Mouse (Mus musculus) CD4-positive helper T cell, adult 2 months (primary cell): Measurements from ENCODE around the gene Cyp4f17.
"Not testable (repeated sequence)": the region's sequence is repeated elsewhere in the genome, so short reads cannot be mapped to it uniquely, and the experiment has no call there.

Experiments used
- DNase-seq: peaks from one replicate; pipeline ENCODE4 v3.0.0-alpha.2; 2012; ENCODE audit warnings: low read depth, missing footprints, low spot score

Cyp4f17 gene

DNA sequence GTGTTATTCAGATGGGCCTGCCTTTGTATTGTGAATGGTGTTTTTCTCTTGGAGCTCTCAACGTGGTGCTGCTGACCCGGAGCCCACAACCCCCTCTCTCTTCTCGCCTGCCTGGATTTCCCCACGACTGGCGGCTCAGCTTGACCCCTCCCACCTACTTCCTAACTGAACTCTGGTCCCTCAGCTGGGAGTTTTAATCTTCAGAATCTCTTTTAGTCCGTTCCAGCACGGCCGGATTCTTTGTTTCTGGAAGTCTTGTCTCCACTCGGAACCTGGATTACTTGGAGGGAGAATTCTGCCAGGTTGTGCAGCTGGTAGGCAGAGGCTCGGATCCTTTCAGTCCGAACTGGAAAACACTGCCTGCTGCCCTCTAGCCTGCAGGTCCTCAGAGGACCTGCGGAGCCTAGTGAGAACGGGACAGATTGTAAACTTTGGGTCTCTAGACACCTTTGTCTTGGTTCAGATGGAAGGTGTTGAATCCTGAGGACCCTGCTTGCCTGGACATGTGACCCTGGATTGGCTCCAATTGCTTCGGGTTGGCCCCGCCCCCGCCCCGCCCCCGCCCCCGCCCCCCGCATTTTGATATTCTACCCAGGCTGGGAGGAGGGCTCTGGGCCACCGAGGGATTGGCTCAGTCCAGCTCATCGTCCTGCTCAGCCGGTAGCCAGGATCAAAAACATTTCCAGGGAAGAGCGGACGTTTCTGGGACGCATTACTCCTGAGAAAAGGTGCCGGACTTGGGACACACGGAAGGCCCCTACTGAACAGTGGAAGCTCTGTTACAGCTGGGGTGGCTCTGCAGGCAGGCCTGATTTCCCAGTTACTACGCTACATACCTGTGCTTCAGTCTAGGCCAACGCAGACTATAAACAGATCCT is at the start of gene Cyp4f17:
Cyp4f17 (plus strand) TSS at position 200 of the 878 bp plus-strand sequence.
- no peak for DNase-seq

DNA sequence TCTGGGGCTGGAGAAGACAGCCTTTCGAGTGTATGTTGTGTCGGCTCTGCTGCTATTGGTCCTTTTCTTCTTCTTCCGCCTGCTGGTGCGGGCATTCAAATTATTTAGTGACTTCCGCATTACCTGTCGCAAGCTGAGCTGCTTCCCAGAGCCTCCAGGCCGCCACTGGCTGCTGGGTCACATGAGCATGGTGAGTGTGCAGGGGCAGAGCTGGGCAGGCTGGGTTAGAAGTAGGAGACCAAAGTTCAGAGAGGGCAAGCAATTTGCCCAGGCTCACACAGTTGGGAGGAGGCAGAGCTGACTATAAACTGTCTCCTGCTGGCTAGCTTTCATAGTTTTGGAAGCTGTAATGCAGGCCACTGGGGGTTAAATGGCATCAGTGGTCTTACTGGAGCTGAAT is 37.4 kb upstream of the Cyp4f17 start:
- no peak for DNase-seq

DNA sequence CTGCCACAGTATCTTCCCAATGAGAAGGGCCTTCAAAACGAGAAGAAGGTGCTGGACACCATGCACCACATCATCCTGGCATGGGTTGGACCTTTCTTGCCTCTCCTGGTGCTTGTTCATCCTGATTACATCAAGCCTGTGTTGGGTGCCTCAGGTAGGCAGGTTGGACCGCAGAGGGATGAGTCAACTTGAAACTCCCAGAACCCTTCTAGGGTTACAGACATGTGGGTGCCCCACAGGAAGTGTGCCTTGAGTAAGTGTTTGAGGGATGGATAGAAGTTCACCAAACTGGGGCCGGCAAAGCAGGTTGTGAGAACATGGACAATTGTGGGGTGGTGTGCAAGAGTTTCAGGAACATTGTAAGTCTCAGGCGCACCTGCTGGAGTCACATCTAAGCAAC is 35.1 kb upstream of the Cyp4f17 start:
- peak; percentile 80 for DNase-seq

DNA sequence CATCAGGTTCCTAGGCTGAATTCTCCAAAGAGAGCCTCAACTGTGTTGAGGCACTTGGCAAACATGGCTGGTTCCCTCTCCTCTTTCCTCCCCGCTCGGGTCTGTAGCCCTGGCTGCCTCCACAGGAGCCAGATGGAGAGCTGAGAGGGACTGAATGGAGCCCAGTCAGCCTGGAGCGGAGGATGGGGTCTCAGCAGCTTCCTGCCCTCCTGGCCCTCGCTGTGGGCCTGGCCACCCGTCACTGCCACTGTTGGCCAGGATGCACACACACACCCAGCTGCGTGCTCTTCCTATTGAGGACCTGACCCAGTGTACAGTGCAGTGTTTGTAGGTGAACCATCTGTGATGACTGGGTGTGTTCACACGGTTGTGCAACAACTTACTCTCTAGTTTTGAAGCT is 33.7 kb upstream of the Cyp4f17 start:
- DNase-seq, result no peak

DNA sequence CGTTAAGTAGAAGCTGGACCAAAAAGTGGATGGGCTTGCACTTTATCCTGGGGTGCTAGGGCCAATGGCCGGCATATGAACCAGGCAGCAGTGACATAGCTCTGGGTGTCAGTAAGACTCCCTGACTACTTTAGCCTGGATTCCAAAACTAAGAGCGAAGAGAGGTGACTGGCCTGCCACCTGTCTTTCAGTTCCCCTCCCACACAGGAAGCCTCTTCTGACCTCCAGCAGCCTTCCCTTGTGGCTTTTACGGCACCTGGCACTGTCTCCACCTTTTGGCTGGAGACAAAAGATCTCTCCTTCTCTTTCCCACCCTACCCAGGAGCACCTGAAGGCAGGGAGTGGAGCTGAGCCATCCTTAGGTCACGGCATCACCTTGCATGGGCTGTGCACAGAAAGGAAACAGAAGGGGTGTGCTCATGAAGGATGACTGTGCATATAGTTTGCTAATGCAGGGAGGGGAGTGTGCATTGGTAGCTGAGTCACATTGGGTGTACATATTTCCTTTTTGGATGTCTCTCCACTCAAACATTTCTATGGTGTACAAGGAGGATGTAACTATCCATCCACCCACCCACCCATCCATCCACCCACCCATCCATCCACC is 30.8 kb upstream of the Cyp4f17 start:
- no peak for DNase-seq

DNA sequence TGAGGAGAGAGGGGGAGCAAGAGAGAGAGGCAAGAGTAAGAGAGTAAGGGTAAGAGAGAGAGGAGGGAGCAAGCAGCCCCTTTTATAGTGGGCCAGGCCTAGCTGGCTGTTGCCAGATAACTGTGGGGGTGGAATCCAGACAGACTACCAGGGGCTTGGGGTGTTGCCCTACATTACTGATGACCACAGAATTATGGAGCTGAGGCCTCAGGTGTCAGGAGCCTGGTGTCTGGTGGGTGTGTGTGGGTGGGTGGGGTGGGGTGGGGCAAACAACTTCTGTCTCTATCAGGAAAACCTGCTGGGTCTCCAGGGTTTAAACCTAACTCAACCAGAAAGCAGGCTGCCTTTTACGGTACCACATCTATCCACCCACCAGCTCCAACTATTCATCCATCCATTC is 28.6 kb upstream of the Cyp4f17 start:
- no peak for DNase-seq

DNA sequence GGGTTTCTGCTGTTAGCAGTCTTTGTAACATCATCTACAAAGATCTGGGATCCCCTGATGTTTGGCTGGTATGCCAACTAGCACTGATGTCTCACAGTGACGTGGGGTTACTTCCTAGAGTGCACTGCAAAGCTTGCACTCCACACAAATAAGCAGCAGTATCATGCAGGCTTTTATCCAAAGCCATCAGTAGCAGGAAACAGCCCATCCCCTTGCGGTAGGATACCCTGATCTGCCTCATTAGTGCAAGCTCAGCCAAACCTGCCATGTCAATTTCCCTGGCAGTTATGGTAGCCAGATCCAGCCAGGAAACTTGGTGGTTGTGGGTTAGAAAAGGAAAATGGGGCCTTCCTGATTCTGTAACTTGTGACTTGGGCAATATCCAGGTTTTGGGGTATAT is 27.1 kb upstream of the Cyp4f17 start:
- DNase-seq, result no peak

DNA sequence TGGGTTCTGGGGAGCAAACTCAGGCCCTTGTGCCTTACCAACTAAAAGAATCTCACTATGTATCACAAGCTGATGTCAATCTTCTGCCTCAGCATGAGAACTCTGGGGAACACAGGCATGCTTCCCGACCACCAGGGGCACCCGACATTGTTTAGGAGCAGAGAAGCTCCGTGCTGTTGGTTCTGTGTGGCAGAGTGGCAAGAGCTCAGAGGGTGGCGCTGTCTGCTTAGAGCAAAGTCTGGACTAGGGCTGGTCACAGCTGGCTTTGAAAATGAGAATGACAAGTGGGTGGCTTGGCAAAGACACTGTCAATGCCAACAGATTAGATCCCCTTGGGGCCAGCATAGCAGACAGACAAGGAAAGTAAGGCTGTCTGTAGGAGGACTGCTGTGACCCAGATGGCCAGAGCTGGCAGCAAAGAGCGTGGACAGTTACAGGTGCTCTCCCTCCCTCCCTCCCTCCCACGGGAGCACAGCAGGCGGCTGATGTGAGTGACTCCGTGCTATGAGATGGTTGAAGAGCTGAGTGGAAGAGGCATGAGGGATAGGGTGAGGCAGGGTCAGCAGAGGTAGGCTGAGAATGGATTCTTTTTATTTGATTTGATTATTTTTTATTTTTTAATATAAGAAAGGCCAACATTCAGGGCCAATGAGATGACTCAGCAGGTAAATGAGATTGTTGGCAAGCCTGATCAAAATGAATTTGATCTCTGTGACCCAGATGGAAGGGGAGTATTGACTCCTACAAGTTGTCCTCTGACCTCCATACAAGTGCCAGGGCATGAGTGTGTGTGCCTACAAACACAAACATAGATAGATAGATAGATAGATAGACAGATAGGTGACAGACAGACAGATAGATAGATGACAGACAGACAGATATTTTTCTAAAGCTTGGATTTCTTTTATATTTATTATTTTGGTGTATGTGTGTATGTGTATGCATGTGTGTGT is 26.0 kb upstream of the Cyp4f17 start:
- DNase-seq, result no peak

DNA sequence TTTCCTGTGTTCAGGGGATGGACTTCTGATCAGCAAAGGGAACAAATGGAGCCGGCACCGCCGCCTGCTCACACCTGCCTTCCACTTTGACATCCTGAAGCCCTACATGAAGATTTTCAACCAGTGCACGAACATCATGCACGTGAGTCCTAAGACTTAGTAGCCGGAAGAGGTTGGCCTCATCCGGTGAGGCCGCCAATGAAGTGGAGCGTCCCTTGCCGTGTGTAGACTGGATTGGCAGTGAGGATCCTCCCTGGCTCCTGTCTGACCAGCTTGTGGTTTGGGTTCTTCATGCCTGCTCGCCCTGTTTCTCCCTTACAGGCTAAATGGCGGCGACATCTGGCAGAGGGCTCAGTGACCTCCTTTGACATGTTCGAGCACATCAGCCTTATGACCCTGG is 24.1 kb upstream of the Cyp4f17 start:
- no peak for DNase-seq

DNA sequence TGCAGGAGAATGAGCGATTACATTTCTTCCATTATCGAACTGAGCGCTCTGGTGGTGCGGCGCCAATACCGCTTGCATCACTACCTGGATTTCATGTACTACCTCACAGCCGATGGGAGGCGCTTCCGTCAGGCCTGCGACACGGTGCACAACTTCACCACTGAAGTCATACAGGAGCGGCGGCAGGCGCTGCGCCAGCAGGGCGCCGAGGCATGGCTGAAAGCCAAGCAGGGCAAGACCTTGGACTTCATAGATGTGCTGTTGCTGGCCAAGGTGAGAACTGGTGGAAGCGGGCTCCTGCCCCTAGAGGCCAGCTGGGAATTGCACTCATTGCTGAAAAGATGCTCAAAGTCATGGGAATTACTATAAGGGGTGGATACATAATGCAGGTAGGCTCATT is 22.6 kb upstream of the Cyp4f17 start:
- peak; percentile 65 for DNase-seq

DNA sequence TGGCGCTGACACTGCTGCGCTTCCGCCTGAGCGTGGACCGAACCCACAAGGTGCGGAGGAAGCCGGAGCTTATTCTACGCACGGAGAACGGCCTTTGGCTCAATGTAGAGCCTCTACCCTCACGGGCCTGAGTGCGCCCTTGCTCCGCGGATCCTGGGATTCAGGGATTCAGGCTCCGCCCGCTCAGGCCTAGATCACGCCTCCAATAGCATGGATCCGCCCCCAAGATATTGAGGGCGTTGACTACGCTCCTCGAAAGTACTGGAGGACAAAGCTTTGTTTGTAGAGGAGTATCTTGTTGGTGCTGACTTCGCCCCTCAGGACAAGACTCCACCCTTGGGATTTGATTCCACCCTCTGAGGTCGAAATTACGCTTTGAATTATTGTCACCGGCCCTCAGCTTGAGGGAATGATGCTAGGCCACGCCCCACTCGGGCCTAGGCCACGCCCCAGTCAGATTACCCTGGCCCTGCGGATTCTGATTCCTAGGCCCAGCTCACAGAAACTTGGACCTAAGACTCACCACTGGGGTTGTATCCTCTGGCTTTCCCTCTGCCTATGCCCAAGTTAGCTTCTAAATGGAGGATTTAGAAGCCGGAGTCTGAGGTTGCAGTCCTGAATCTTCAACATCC is 13.4 kb upstream of the Cyp4f17 start:
- DNase-seq, result peak; percentile 33

DNA sequence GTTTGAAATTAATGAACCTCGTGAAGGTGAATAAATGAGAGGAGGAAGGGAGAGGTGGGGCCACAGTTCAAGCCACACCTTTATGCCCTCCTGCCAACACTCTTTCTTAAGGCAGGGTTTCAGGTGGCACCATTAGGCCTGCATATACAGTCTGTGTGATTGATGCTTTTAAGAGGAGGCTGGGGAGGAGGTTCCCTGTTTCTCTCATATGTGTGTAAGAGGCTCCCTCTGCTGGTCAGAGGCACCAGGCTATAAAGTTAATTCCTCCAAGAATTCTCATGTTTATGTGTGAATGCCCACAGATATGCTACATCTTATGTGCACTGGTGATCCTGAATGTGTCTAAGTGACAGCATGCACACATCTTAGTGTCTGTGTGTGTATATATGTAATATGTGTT is 11.2 kb upstream of the Cyp4f17 start:
- DNase-seq, result peak; percentile 78

DNA sequence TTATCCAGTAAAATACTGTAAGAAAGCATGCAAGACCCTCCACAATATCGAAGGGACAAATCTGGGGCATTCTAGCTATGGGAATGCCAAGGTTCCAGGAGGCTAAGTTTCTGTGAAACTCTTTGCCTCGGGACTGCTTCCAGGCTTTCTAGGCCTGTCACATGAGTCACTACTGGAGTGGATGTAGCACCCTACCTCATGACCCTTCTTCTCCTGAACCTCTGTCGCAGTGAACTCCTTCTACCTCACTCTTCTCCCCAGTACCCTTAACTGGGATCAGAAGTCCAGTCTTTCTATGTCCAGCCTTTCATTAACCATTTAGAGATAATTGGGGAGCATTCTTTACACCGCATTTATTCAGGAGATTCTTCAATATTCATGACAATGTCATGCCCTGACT is 5.3 kb upstream of the Cyp4f17 start:
- DNase-seq, result not testable (repeated sequence)

DNA sequence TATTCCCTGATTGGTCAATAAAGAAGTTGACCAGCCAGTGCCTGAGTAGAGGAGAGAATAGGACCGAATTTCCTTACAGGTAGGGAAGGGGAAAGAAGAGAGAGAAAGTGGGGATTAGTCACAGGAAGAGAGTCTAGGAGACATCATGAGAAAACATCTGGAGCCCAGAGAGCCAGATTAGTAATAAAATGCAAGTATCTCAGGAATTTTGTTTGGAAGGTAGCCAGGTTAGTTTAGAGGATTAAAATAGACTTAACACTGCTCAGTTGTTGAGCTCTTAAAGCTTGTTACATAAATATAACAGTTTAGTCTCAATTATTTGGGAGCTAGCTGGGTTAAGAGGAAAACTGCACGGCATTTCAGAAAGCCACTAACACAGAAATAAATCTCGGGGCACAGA is 4.8 kb upstream of the Cyp4f17 start:
- DNase-seq, result no peak

DNA sequence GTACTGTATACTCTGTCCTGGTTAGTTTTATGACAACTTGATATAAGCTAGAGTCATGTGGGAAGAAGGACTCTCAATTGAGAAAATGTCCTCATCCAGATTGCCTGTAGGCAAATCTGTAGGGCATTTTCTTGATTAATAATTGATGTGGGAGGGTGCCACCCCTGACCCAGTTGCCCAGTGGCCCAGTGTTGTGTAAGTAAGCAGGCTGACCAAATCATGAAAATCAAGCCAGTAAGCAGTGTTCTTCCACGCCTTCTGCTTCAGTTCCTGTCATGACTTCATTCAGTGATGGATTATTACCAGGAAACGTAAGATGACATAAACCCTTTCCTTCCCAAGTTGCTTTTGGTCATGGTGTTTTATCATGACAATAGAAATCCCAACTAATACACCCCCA is 2.7 kb upstream of the Cyp4f17 start:
- no peak for DNase-seq

DNA sequence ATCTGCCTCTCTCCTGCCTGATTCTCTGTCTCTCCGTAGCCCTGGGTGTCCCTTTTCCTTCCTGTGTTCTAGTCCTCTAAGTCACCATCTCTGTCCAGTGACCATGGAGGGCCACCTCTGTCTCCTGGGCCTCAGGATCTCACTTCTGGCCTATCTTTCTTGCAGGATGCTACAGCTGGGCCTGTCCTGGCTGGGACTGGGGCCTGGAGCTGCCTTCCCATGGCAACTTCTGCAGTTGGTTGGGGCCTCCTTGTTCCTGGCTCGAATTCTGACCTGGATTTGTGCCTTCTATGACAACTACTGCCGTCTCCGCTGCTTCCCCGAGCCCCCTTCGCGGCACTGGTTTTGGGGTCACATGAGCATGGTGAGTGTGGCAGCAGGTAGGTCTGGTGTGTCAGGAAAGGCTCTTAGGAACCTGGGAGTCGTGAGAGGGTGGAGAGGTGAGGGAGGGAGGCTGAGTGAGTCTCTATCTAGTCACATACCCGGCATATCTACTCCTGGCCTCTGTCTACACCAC is 937 bp downstream of the Cyp4f17 start:
- DNase-seq, result no peak

DNA sequence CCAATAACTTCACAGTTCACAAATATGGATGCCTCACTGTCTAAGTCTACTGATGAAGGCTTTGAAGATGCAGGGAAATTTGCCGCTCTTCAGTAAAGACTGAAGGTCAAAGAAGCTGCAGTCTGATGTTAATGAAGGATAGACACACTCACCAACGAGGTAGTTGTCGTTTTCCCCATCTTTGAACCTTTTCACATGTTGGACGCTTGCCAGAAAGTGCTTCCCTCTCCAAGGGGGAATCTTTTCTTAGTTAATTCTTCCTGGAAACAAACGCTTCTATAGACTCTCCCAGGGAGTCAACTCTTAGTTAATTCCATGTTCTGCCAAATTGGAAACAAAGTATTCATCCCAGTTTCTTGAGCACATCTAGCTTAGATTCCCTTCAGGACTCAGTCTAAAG is 10.3 kb downstream of the Cyp4f17 start:
- no peak for DNase-seq

DNA sequence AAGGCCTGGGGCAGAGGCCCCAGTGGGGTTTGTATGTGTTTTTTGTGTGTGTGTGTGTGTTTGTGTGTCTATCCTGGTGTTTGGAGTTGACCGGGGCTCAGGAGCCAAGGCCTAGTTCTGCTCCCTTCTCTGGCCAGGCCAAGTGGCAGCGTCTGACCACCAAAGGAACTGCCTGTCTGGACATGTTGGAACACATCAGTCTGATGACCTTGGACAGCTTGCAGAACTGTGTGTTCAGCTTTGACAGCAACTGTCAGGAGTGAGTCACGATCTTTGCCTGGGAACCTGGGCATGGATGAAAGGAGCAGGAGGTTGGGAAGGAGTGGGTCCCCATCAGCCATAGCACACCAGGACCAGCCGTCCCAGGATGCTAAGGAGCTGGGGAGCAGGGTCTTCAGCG is 16.1 kb downstream of the Cyp4f17 start:
- DNase-seq, result no peak

DNA sequence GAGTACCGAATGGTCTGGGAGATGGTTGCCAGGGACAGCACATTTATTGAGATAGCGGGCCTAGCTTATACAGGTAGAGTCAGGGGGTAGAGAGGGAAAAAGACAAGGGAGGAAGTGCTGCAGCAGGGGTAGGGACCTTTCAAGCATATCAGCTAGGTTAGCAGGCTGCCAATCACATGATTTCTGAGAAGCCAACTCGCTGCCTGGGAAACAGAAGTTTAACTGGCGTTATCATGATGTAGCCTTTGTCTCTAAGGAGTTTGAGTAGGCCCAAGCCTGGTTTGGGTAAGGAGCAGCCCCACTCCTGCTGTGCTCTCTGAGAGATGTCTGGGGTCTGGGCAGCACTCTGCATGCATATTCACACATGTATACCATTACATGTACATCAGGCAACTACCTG is 16.5 kb downstream of the Cyp4f17 start:
- DNase-seq, result no peak

DNA sequence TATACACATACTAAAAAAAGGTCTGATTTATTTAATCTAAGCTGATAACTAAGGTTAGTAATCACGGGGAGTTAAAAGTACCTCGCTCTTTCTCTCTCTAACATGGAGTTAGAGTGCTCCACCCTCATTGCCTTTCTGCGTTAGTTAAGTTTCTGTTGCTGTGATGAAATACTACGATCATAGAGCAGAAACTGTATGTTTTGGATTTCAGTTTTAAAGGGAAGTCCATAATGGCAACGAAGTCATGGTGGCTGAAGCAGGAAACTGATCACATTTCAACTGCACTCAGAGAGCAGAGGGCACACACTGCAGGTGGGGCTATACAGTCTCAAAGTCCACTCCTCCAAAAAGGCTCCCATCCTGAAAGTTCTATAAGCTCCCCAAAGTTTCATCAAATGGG is 17.0 kb downstream of the Cyp4f17 start:
- no peak for DNase-seq

DNA sequence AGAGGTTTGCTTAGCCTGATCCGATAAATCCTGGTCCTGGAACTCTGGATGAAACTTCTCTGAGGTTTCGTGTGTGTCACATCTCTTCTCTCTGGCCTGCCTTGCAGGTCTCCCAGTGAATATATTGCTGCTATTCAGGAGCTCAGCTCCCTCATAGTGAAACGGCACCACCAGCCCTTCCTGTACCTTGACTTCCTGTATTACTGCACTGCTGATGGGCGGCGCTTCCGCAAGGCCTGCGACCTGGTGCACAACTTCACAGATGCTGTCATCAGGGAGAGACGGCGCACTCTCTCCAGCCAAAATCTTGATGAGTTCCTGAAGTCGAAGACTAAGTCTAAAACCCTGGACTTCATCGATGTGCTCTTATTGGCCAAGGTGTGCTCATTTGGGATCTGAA is 18.0 kb downstream of the Cyp4f17 start:
- DNase-seq, result peak; percentile 81
